Mouse (Mus musculus) urinary bladder, postnatal 36 days (tissue): ENCODE results near the gene Tead3.
A peak's percentile ranks its signal among the peaks of the same experiment; 100 is the strongest.
"Not testable (repeated sequence)": the region's sequence is repeated elsewhere in the genome, so short reads cannot be mapped to it uniquely, and the experiment has no call there.

Experiments
- DNase-seq, 2 experiments: peaks; one replicate each; pipeline ENCODE4 v3.0.0; 2022; ENCODE audit warnings: low spot score in 2 of 2, mixed read lengths in 1 of 2

Gene Tead3

DNA sequence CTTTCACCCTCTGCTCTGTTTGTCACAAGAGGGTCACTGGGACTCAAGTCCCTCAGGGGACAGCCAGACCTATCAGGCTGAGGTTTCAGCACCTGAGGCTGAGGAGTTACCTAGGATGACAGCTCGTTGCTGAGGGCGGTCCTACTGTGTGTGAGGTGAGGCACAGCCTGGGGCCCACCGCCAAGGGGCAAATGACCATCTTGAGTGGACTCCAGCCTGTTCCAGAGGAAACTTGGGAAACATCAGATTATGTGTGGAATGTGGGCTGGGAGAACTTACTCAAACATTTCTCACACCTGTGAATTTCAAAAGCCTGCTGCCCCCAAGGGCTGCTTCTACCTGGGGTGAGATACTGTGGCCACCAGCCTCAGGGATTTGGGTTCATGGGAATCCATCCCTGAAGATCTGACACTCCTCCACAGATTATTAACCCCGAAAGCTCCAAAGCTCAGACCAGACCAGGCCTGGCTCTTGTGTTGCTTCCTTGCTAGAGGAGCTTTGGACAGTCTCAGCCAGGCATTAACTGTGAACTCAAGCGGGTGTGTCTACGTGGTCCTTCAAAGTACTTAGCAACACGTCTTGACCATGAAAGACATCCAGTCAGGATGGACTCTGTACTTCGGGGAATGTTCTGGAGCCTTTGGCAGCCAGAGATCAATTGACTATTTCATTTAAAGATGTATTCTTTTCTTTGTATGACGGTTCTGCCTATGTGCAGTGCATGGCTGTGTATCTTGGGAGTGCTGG, 10.1 kb upstream of the Tead3 start:
- DNase-seq = no peak

DNA sequence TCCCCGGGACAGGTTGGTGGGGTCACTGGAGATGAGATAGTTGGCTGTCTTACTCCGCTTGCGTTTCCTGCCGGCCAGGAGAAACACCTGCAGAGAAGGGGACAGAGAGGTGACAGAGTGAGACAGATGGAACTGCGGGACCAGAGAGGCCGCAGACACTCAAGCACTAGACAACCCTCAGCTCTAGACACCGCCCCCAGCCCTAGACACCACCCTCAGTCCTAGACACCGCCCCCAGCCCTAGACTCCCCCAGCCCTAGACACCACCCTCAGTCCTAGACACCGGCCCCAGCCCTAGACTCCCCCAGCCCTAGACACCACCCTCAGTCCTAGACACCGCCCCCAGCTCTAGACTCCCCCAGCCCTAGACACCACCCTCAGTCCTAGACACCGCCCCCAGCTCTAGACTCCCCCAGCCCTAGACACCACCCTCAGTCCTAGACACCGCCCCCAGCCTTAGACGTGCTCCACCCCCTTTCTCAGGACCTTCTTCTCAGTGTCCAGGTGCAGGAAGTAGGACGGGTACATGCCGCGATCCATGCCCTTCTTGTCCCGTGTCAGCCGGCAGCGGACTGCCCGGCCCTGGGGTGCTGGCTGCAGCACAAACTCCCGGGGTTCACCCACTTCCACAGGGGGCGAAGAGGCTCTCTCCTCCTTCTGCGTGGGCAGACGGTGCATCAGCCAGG, 8.1 kb upstream of the Tead3 start:
- not testable (repeated sequence) for DNase-seq

DNA sequence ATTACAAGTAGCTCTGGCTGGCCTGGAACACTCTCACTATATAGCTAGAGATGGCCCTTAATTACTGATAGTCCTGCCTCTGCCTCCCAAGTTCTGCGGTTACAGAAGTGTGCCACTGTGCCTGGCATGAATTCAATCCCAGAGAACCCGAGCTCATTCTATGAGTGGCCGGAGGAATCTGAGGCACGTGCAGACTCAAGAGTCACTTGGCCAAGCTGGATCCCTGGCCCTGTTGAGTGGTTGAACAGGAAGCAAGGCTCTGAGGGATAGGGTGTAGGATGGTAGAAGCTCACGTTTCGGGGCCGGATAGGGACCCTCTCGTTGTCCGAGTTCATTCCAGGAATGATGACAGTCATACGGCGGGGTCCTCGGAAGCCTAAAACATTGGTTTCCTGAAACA, 5.3 kb upstream of the Tead3 start:
- DNase-seq = no peak

DNA sequence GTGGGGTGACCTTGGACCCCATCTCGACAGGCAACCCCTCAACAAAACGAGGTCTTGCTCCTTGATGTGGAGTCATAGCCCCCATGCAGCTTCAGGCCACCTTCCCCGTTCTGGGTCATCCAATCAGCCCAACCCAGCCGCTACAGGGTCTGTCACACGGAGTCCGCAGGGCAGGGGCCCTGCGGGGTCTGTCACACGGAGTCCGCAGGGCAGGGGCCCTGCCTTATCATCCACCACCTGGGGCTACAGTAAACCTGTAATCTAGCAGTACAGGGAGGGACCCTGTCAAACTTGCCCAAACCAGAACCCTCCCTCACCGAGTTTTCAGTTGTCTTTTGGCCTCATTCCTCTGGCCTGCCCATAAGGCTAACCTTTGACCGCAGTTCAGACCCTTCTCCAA, 1.4 kb upstream of the Tead3 start:
- no peak for DNase-seq

DNA sequence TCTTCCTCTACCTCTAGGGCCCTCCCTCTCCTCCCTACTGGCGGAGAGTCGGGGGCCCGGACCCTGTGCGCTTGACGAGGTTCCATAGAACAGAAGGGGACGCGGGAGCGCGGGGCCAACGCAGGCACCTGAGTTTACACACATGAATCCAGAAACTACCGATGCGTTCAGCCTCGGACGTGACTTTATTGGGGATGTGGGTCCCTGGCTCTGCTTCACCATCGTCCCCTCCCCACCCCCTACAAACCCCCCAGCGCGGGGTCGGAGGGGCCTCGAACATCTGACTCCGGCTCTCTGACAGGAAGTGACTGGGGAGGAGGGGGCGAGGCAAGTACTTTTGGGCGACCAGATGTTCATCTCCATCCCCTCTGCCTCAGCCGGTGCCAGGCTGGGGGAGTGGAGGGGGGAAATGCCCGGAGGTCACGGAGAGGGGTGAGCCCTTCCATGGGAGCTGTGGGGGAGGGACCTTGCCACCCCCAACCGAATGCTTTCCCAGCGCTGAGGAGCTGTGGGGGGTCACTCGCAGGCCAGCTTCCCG, 805 bp upstream of the Tead3 start:
- no peak for DNase-seq

DNA sequence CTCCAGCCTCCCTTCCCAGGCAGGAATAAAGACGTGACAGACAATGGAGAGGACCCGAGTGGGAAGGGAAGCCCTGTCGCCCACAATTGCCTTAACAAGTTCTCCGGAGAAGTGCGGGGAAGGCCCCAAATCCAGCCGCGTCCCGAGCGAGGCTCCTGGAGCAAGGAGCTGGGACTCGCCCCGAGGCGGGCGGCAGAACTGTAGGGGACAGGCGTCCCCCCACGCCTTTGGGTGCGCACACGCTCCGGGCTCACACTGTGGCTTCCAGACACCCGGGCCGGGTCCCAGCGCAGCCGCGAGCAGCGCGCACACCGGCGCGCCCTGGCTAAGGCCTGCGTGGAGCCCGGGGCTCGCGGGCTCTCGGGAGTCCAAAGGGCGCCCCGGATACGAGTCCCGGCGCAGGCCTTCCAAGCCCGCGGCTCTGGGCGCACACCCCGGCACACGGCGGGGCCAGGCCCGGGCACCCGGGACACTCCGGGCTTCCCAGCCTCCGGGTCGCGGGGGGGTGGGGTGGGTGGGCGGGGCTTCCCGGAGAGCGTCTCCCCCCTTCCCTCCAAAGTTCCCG, 634 bp downstream of the Tead3 start:
- no peak for DNase-seq

DNA sequence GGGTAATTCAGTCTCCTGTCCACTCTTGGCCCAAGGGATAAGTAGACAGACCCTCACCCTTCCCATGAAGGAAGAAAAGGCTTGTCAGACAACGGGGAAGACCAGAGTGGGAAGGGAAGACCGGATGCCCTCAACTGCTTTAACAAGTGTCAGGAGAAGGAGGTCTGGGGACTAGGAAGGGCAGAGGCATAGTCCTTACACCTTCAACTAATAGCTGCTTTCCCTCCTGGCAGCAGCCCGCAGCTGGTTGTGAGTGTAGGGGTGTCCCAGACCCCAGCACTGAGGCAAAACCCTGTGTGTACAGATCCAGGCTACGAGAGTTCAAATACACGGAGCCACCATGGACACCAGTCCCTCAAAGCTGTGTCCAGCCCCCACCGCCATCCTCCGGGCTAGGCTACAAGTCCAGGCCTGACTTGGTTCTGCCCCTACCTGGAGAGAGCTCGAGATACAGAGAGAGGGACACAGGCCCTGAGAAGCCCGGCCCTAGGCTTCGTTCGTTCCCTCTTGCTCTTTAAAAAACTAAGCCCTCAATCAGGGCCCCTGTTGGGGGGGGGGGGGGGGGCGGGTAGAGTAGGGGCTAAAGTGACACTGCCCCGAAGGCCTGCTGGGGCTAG, 1.2 kb downstream of the Tead3 start:
- peak; percentile 58 to 61 for DNase-seq

DNA sequence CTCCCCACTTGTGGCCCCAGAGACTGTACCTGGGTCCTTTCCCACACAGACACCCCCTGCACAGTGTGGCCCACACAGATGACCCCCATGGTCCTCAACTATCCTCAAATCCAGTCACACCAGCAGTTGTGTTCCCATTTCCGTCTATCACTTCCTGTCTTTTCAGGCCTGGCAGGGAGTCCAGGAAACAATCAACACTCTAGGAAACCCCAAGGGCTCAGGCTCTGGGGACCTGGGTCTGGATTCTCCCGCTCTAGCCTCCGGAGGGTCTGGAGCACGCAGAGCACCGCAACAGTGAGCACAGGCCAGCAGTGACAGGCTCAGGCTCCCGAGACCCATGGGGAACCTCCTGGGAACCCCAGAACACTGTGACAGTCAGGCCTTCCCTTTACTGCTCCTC, 2.4 kb downstream of the Tead3 start:
- no peak for DNase-seq

DNA sequence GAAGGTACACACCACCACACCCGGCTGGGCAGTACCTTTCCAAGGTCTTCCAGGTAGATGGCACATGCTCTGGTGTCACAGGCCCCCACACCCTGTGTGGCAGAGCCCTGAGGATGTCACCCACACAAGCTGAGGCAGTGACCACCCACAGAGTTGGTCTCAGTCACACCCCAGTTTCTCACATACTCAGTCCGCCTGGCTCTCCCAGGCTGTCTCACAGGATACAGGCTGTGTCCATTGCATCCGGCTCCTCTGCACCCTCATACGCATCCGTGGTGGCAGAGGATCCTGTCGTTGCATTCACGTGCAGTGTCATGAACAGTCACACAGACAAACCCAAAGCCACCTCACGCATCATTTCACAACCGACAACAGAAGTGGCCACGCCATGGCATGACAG, 3.3 kb downstream of the Tead3 start:
- DNase-seq = no peak

DNA sequence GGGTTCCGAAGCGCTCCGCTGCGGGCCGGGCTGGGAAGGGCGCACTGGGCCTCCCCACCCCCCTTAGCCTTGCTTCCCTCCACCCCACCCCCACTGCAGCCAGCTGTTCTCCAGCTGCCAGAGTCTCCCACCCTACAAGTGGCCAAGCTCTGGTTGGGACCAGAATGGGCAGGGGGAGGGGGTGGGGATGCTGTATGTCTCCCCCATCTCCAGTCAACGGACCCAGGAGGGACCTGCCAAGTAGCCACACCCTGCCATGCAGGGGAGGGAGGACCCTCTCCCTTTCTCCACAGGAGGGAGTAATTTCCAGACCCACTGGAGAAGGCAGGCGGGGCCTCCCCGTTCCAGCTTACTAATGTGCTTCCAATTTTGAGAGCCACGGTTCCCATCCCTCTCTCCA, 4.7 kb downstream of the Tead3 start:
- no peak for DNase-seq

DNA sequence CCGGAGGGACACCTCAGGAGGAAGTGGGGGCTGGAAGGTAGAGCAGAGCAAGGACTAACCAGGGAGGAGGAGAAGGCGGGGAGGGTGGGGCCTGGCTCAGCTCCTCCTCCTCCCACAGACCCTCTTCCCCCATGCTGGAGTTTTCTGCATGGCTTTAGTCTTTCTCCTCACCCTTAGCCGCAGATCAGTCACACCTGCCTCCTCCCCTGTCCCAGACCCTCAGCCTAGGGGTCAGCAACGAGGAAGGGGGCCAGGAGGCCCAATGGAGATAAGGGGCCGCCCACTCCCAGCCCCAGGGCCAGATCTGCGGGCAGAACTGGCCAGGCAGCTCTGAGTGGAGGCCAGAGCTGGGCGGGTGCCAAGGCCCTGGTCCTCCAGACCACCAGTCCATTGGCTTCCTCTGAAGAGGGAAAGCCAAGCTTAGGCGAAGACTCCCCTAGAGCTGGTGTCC, 5.3 kb downstream of the Tead3 start:
- no peak for DNase-seq

DNA sequence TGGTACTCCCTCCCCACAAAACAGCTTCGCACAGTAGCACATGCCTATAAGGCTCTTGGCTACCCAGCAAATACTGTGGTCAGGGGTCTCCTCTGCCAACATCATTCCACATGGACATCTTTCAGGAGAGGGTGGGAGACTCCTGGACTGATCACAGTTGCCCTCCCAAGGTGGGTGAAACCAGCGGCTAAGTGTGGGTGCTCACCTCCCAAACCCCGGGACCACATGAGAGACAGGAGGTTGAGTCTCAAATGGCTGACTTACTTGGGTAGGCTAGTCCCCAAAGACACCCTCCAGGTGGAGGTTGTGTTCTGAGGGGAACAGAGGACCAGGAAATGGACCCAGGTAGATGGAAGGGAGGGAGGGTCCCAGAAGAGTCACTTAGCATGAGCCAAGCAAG, 5.9 kb downstream of the Tead3 start:
- DNase-seq = no peak

DNA sequence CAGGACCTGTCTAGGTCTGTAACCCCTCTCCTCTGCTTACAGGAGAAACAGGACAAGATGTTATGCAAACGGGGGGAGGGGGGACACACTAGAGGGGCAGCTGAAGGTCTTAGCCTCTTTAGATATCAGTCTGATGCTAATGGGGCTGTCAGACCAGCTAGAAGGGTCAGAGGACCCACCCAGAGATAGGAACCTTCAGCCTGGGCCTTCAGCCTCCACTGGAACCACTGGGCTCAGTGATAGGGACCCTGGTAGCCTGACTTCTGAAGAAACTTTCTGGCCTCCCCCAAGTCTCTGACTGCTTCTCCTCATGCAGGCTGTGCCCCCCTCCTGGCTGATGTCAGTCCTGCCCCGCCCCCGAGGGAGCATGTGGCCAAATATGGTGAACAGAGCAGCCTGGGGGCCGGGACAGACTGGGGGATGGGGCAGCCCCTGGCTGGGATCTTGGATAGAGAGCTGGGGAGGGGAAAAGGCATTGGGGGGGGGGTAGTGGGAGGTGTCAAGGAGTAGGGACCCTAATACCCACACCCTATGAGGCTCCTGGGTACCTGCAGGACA, 6.5 kb downstream of the Tead3 start:
- no peak for DNase-seq

DNA sequence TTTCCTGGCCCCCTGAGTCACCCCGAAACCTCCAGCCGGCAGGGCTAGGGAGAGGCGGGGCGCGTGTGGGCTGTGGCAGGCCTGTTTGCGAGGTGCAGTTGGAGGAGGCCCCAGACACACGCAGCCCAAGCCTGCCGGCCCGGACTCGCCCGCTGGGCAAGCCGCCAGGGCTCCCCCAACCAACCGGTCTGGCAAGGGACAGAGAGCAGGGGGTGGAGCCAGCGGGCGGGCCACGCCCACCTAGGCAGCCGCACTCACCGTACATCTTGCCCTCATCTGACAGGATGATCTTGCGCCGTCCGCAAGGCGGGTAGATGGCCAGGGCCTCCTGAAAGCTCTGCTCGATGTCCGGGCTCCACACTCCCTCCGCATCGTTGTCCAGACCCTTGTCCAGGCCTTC, 9.5 kb downstream of the Tead3 start:
- peak; percentile 94 to 97 for DNase-seq

DNA sequence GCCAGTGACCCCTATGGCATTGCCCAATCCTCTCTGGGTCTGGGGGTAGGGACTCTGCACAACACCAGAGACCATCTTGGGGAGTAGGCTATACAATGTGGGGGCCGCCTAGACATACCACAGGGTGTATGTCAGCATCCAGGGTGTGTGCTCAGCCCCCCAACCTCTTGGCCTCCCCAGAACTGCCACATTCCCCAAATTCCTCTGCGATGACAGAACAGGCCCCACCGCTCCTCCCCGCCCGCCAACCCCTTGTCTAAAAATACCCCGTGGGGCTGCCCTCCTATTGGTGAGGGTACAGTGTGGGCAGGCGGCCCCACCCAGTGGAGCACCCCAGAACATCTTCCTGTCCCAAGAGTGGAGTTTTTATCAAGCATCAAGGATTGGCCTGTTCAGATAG, 10.0 kb downstream of the Tead3 start:
- no peak for DNase-seq

DNA sequence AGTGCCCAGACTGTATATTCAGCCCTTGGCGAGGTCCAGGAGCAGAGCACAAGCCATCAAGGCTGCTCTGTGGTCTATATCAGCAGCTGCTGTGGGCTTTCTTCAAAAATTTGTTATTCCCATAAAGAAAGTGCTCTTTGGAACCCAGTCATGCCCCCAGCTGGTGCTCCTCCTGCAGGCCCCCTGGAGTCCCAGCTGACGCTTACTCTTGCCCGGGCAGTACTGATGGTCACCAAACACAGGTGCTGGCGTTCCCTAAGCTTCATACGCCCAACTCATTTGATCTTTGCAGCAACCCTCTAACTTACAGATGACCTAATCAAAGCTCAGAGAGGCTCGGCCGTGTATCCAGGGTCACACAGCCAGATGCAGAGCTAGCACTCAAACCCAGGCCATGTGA, 13.1 kb downstream of the Tead3 start:
- DNase-seq = no peak

DNA sequence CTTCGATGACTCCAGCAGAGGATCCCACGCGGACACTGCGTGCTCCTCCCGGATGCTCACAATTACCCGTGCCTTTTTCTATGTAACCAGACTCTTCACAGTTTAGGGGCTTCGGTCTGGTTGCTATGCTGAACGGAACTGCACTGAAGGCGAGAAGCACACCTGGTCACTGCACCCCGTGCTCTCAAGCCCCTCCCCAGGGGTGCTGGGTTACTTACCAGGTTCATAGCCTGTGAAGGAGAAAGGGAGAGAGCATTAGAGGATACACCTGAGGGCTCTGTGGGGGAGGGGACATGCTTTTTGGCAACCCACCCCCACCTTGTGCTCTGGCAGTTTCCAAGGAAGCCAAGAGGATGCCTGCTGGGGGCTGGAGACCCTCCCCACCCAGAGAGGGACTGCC, 15.3 kb downstream of the Tead3 start:
- no peak for DNase-seq

DNA sequence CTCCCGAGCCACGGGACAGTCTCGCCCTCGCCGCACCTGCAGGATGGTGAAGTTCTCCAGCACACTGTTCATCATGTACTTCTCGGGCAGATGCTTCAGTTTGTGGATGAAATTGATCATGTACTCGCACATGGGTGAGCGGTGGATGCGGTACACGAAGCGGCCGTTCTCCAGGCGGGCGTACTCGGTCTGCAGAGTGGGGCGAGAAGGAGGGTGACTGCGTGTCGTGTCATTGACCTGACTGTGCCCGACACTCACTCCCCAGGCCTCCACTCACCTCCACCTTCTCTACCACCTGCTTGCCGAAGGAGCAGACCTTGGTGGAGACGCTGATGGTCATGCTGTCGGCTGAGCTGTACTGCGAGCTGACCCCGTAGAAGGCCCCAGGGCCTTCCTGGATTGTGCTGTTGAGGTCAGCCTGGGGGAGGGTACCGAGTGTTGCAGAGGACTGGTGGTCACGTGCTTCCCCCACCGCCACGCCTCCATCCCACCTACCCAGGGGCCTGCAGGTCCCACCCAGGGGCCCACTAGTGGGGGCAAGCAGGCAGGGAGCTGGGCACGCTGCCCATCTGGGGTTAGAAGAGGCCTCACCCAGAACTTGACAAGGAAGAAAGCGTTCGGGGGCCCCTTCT, 17.6 kb downstream of the Tead3 start:
- no peak for DNase-seq

DNA sequence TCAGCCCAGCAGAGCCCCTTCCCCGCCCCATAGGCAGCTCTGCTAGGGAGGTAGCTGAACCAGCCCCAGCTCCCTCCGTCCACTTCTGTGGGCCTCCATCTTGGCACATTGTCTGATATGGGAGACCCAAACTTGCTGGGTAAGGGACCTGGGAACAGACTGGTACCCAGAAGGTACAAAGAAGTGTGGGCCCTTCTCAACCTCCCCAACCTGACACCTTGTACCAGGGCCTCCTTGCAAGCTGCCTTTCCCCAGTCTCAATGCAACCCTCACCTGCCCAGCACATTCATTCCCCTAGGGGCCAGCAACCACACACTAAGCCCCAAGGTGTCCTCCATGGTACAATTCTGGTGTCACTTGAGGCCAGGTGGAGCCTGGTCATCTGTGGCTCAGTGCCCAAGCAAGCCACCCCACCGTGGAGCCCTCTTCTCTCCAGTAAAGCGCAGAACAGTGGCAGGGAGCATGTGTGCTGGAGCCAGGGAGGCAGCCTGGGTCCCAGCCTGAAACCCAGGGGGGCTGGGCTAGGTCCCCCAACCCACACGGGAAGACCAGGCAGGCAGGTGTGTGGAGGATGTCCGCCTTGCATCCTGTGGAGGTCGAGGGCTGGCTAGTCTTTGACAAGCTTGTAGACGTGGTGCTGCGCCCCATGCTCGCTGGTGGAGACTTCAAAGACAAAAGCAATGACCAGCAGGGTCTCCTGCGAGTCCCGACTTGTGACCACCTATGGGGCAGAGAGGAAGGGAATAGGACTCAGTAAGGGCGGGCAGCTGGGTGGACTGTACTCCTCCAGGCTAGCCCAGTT, 18.3 kb downstream of the Tead3 start:
- no peak for DNase-seq

DNA sequence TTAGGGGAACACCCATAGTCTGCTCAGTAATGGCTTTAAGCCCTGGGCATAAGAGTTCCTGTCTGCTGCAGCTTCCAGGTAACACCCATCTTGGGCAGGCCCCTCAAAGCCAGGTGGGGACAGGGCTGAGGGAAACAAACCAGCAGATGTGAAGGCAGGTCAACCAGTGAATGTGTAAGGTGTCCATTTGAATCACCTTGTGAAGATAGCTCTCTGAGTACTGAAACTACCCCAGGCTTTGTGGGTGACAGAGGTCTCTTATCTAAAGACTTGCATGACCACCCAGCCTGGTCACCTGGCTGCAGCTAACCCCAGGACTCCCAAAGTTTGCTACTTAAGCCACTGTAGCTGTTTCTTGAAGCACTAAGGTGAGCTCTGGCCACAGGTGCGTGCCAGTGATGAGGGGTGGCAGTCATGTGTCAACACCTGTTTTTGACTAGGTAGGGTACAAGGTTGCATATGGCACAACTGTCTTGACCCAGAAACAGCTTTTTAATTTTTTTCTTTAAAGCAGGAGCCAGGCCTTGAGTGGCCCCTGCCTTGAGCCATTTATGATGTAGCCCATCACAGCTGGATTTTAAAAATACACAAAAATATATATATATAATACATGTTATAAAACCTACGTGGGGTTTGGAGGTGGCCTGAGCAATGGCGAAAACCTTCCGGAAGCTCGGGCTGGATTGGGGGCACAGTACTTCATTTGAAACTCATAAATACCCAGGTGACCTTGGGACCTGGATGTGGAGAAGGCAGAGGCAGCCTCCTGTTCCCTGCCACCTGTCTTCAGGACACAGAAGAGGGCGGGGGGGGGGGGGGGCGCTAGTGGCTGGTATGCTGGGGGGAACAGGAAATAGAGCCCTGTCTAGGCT, 19.1 kb downstream of the Tead3 start:
- no peak for DNase-seq
